Mouse (Mus musculus): ENCODE data around the gene Ank3. TPM values are rescaled to one million over a fixed set of nuclear protein-coding genes. Genes with fewer than 3 reads are reported as not detected.

Ank3 gene
- polyA plus RNA-seq, 1 experiment from 2014 or later, result 21.9 TPM

GRCm38 (mm10) chr10:69549221-69549620 lies 150.6 kb downstream of the Ank3 start:
- Histone ChIP-seq H3K36me3 (no peaks in the 10 kb centered on the region), H3K4me2 (replicated peaks) (no peak overlapping the region), H3K4me3 (replicated peaks) (no peak overlapping the region), H3K27ac (no peak overlapping the region), H3K9me3 (no peaks in the 10 kb centered on the region), H3K9ac (no peak overlapping the region), H3K27me3 (replicated peaks) (no peaks in the 10 kb centered on the region), H3K4me1 (replicated peaks) (no peaks in the 10 kb centered on the region)
- WGBS, result 72% methylated on average over 4 of the region's 4 CpGs
- no peak for ATAC-seq

GRCm38 (mm10) chr10:69550824-69551223 lies 152.3 kb downstream of the Ank3 start:
- H3K4me2 ChIP-seq (replicated peaks), result no peak overlapping the region
- H3K9me3 ChIP-seq, result no peaks in the 10 kb centered on the region
- H3K36me3 ChIP-seq, result no peaks in the 10 kb centered on the region
- ATAC-seq, result no peak
- no peak overlapping the region for H3K4me3 ChIP-seq (replicated peaks)
- H3K27me3 ChIP-seq (replicated peaks), result no peaks in the 10 kb centered on the region
- no peak overlapping the region for H3K9ac ChIP-seq
- no peak overlapping the region for H3K27ac ChIP-seq
- H3K4me1 ChIP-seq (replicated peaks), result no peaks in the 10 kb centered on the region
- 46% methylated on average over 4 of the region's 4 CpGs for WGBS

DNA sequence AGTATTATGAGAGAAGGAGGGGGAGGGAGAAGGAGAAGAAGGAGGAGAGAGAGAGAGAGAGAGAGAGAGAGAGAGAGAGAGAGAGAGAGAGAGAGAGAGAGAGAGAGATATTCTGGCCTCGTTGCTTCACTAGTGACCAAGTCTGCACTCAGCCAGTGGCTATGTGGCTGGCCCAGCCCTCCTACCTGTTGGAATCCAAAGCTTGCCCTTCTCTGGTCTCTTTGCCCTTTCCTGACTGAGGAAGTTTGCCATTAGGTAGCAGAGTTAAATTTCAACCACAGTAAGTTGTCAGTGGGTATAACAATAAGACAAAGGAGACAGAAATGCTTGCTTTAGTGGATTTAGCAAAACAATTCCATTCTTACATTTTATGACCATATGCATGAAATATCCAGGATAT lies 154.5 kb downstream of the Ank3 start:
- ATAC-seq, result no peak
- H3K27ac ChIP-seq, result no peak overlapping the region
- H3K4me3 ChIP-seq (replicated peaks), result no peak overlapping the region
- H3K27me3 ChIP-seq (replicated peaks), result no peaks in the 10 kb centered on the region
- H3K9me3 ChIP-seq, result no peaks in the 10 kb centered on the region
- no peak overlapping the region for H3K4me2 ChIP-seq (replicated peaks)
- no peaks in the 10 kb centered on the region for H3K4me1 ChIP-seq (replicated peaks)
- no peaks in the 10 kb centered on the region for H3K36me3 ChIP-seq
- WGBS, result 82% methylated on average over 1 of the region's 1 CpGs
- no peak overlapping the region for H3K9ac ChIP-seq

GRCm38 (mm10) chr10:69555592-69555991 lies 157.0 kb downstream of the Ank3 start:
- Histone ChIP-seq H3K9me3 (no peaks in the 10 kb centered on the region), H3K27ac (no peak overlapping the region), H3K36me3 (no peaks in the 10 kb centered on the region), H3K4me1 (replicated peaks) (no peaks in the 10 kb centered on the region), H3K4me2 (replicated peaks) (no peak overlapping the region), H3K4me3 (replicated peaks) (no peak overlapping the region), H3K9ac (no peak overlapping the region), H3K27me3 (replicated peaks) (no peaks in the 10 kb centered on the region)
- 90% methylated on average over 4 of the region's 4 CpGs for WGBS
- ATAC-seq, result no peak

- ATAC-seq, result no peak
- WGBS, result 19% methylated on average over 13 of the region's 13 CpGs
Measured at GRCm38 (mm10) chr10:69556278-69556677, 157.7 kb downstream of the Ank3 start.

DNA sequence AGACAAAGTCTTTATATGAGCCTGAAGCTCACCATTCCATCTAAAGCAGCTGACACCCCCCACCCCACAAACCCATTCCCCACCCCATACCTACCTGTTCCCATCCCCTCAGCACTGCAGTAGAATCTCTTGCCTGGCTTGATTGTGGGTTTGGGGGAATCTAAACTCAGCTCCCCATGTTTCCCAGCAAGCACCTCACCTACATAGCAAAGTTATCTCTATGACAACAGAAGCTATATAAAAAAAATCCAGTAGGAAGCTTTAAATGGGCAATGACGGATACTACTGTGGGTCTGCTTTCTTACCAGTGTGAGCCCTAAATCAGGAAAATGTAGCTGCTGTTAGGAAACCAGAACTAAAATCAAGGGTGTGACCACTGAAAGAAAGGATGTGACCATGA lies 161.7 kb downstream of the Ank3 start:
- Histone ChIP-seq H3K36me3 (no peaks in the 10 kb centered on the region), H3K4me3 (replicated peaks) (no peak overlapping the region), H3K9me3 (no peaks in the 10 kb centered on the region), H3K4me1 (replicated peaks) (no peaks in the 10 kb centered on the region; the same call in 1 of the 2 replicates), H3K27ac (no peak overlapping the region), H3K4me2 (replicated peaks) (no peak overlapping the region), H3K9ac (no peak overlapping the region), H3K27me3 (replicated peaks) (no peaks in the 10 kb centered on the region)
- ATAC-seq, result no peak
- 87% methylated on average over 1 of the region's 1 CpGs for WGBS

More at GRCm38 (mm10) chr10:69556278-69556677, 157.7 kb downstream of the Ank3 start:
- H3K27me3 ChIP-seq (replicated peaks), result no peaks in the 10 kb centered on the region
- no peaks in the 10 kb centered on the region for H3K4me1 ChIP-seq (replicated peaks)
- H3K4me3 ChIP-seq (replicated peaks), result no peak overlapping the region
- no peaks in the 10 kb centered on the region for H3K9me3 ChIP-seq
- no peak overlapping the region for H3K4me2 ChIP-seq (replicated peaks)
- H3K36me3 ChIP-seq, result no peaks in the 10 kb centered on the region
- no peak overlapping the region for H3K27ac ChIP-seq
- no peak overlapping the region for H3K9ac ChIP-seq

DNA sequence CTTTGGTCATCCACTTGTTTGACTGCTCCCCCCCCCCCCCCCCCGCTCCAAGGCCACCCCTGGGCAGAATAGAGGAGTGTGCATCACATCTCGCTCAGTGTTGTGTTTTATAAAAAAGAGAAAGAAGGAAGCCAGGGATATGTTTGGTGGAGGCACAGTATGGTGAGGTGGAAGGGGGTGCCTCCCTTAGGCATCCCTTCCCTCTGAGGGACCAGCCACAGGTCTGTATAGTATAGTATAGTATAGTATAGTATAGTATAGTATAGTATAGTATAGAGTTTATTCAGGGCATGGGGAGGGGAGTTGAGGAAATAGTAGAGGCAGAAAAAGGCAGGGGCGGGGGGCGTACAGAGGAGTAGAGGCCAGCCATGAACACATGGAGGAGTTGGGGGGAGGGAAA lies 164.4 kb downstream of the Ank3 start:
- Histone ChIP-seq H3K36me3 (no peaks in the 10 kb centered on the region), H3K4me3 (replicated peaks) (no peak overlapping the region), H3K27ac (no peak overlapping the region), H3K9ac (no peak overlapping the region), H3K27me3 (replicated peaks) (no peaks in the 10 kb centered on the region), H3K9me3 (no peaks in the 10 kb centered on the region), H3K4me1 (replicated peaks) (no peaks in the 10 kb centered on the region; the same call in 1 of the 2 replicates), H3K4me2 (replicated peaks) (no peak overlapping the region)
- ATAC-seq, result no peak
- WGBS, result 75% methylated on average over 4 of the region's 4 CpGs

- H3K9ac ChIP-seq, result no peak overlapping the region
- 61% methylated on average over 4 of the region's 4 CpGs for WGBS
- no peaks in the 10 kb centered on the region for H3K27me3 ChIP-seq (replicated peaks)
- H3K4me3 ChIP-seq (replicated peaks), result no peak overlapping the region
- H3K4me1 ChIP-seq (replicated peaks), result no peaks in the 10 kb centered on the region; the same call in 1 of the 2 replicates
- no peak overlapping the region for H3K27ac ChIP-seq
- ATAC-seq, result no peak
- H3K9me3 ChIP-seq, result no peaks in the 10 kb centered on the region
- H3K4me2 ChIP-seq (replicated peaks), result no peak overlapping the region
- no peaks in the 10 kb centered on the region for H3K36me3 ChIP-seq
Measured at GRCm38 (mm10) chr10:69565052-69565451, 166.5 kb downstream of the Ank3 start.

DNA sequence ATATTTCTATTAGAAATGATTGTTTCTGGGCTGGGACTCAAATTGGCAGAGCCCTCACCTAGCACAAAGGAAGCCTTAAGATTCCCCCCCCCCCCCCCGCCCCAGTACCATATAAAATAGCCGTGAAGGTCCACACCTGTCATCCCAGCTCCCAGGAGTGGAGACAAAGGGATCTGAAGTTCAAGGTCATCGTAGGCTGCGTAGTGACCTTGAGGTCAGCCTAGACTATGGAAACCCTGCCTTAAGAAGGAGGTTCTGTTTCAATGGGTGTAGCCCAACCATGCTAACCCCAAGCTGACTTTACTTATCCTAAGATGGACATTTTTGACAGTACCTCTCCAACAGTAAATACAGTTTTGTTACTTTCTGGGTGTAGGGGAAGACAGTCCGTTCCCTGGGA lies 170.4 kb downstream of the Ank3 start:
- H3K4me1 ChIP-seq (replicated peaks), result peaks cover 3% of the 10 kb centered on the region; the same call in 1 of the 2 replicates
- no peak overlapping the region for H3K9ac ChIP-seq
- H3K27me3 ChIP-seq (replicated peaks), result no peaks in the 10 kb centered on the region
- H3K9me3 ChIP-seq, result no peaks in the 10 kb centered on the region
- 84% methylated on average over 5 of the region's 5 CpGs for WGBS
- no peak overlapping the region for H3K4me2 ChIP-seq (replicated peaks)
- no peak overlapping the region for H3K4me3 ChIP-seq (replicated peaks)
- no peak overlapping the region for H3K27ac ChIP-seq
- H3K36me3 ChIP-seq, result no peaks in the 10 kb centered on the region
- no peak for ATAC-seq

- H3K36me3 ChIP-seq, result no peaks in the 10 kb centered on the region
- H3K4me3 ChIP-seq (replicated peaks), result no peak overlapping the region
- 69% methylated on average over 8 of the region's 8 CpGs for WGBS
- H3K27me3 ChIP-seq (replicated peaks), result no peaks in the 10 kb centered on the region
- no peak overlapping the region for H3K27ac ChIP-seq
- no peak for ATAC-seq
- H3K9me3 ChIP-seq, result no peaks in the 10 kb centered on the region
- no peak overlapping the region for H3K4me2 ChIP-seq (replicated peaks)
- no peak overlapping the region for H3K9ac ChIP-seq
- peaks cover 7% of the 10 kb centered on the region for H3K4me1 ChIP-seq (replicated peaks)
Measured at GRCm38 (mm10) chr10:69569740-69570139, 171.2 kb downstream of the Ank3 start.

DNA sequence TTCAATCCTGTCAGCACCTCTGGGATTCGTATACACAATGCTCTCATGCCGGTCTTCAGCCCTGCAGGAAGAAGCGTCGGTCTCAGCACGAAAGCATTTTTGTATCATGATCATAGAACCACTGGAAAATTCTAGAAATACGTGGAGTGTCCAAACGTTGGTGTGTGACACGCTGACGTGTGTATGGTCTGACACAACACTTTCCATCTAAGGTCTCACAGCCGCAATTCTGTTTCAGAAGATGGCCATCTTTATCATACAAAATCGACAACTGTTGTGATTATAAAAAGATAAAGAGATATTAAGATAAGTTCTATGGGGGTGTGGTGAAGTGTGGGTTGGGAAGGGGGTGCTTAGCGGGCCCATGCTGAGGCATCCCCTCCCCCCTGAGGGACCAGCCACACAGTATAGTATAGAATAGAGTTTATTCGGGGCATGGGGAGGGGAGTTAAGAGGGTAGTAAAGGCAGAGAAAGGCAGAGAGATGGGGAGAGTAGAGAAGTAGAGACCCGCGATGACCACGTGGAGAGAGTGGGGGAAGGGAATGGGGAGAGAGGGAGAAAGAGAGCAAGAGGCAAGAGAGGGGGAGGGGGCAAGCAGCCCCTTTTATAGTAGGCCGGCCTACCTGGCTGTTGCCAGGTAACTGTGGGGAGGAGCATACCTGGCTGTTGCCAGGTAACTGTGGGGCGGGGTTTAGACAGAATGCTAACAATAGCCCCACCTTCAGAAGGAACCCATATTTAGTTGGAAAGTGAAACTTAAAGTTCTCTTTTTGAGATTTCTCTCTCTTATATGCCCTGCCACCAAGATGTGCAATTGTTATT lies 172.1 kb downstream of the Ank3 start:
- H3K4me1 ChIP-seq (replicated peaks), result peaks cover 7% of the 10 kb centered on the region
- H3K36me3 ChIP-seq, result no peaks in the 10 kb centered on the region
- no peak overlapping the region for H3K27ac ChIP-seq
- no peaks in the 10 kb centered on the region for H3K9me3 ChIP-seq
- no peaks in the 10 kb centered on the region for H3K27me3 ChIP-seq (replicated peaks)
- H3K9ac ChIP-seq, result no peak overlapping the region
- peak overlapping the region; percentile 36 for H3K4me3 ChIP-seq (replicated peaks)
- peak overlapping the region; percentile 78 for H3K4me2 ChIP-seq (replicated peaks)
- peak; percentile 84 for ATAC-seq
- 30% methylated on average over 18 of the region's 18 CpGs for WGBS

DNA sequence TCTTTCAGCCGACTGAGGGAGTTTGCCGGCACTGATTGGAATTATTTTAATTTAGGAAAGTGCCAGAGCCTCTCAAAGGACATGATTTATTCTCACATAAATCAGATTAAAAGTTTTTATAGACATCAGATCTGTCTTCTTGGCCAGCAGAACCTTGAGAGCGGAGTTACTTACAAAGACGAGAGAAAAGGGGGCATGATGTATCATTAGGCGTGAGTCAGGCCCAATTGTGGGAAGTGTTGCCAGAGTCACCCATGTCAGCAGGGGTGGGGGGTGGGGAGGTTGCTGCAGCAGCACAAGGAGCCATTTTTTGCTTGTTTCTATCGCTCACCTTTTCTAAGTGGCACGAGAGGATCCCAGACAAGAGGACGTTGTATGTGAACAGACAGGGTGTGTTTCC lies 172.8 kb downstream of the Ank3 start:
- Histone ChIP-seq H3K9ac (peak overlapping the region; percentile 26; the same call in 1 of the 2 replicates), H3K27me3 (replicated peaks) (no peaks in the 10 kb centered on the region), H3K4me2 (replicated peaks) (peak overlapping the region; percentile 78), H3K36me3 (no peaks in the 10 kb centered on the region), H3K4me1 (replicated peaks) (peaks cover 7% of the 10 kb centered on the region), H3K9me3 (no peaks in the 10 kb centered on the region), H3K4me3 (replicated peaks) (peak overlapping the region; percentile 36), H3K27ac (no peak overlapping the region)
- ATAC-seq, result peak; percentile 46
- 2% methylated on average over 8 of the region's 8 CpGs for WGBS

- peak overlapping the region; percentile 26; the same call in 1 of the 2 replicates for H3K9ac ChIP-seq
- no peaks in the 10 kb centered on the region for H3K9me3 ChIP-seq
- no peaks in the 10 kb centered on the region for H3K27me3 ChIP-seq (replicated peaks)
- no peak for ATAC-seq
- peak overlapping the region; percentile 78 for H3K4me2 ChIP-seq (replicated peaks)
- peak overlapping the region; percentile 36 for H3K4me3 ChIP-seq (replicated peaks)
- no peaks in the 10 kb centered on the region for H3K36me3 ChIP-seq
- H3K27ac ChIP-seq, result no peak overlapping the region
- WGBS, result 7% methylated on average over 9 of the region's 9 CpGs
- peaks cover 7% of the 10 kb centered on the region for H3K4me1 ChIP-seq (replicated peaks)
Measured at GRCm38 (mm10) chr10:69571972-69572371, 173.4 kb downstream of the Ank3 start.

All from intestine, embryonic 15.5 days (tissue).